Mouse (Mus musculus) heart, postnatal 0 days (tissue): Measurements from ENCODE around the gene Cdh13.

Source experiments
- CTCF ChIP-seq: IDR thresholded peaks from 2 replicates; pipeline ENCODE4 v1.5.1; 2016; ENCODE audit warnings: antibody characterized with exemption, control low read depth, low read depth
- EP300 ChIP-seq: IDR thresholded peaks from 2 replicates; pipeline ENCODE4 v1.6.1; 2016; ENCODE audit warnings: antibody characterized with exemption, low read depth

GRCm38 (mm10) chr8:118381641-118382040 is 98.1 kb downstream of the Cdh13 start:
- TF ChIP-seq EP300 (no peak), CTCF (no peak)
